Mouse (Mus musculus) adipose tissue, adult 10 weeks (tissue): ENCODE results near the gene Tex13b. TPM values are rescaled to one million over a fixed set of nuclear protein-coding genes. Genes with fewer than 3 reads are reported as not detected.

Experiments used
- polyA plus RNA-seq: library from polyadenylated mRNA; stranded (reverse); fragments of 350-450 nt; fragmentation: Illumina TruSeq; extraction: RNeasy Lipid Tissue Mini Kit (QIAGEN cat#74804); gene quantifications from one replicate; pipeline ENCODE4 v1.2.3, GENCODE M21; 2014; ENCODE audit warnings: low read depth, low replicate concordance

Gene Tex13b
- 0.30 TPM for polyA plus RNA-seq

GRCm38 (mm10) chrX:140813312-140814006 lies at the start of gene Tex13b:
Gene Tex13b (minus strand): TSS chrX:140813433.

Other genes with a start within 250 kb of the Tex13b start
- gene Tsc22d3, start 212.8 kb downstream of the Tex13b start, polyA plus RNA-seq, result 103 TPM
- gene Mid2, start 148.8 kb downstream of the Tex13b start, polyA plus RNA-seq, result 10.3 TPM
- gene Vsig1, start 94.2 kb upstream of the Tex13b start, polyA plus RNA-seq, result 8.6 TPM
- gene Psmd10, start 143.3 kb upstream of the Tex13b start, polyA plus RNA-seq, result 50.3 TPM
- gene Atg4a, start 143.5 kb upstream of the Tex13b start, polyA plus RNA-seq, result 187 TPM